Mouse (Mus musculus) stomach, postnatal 0 days (tissue): ENCODE measurements around the gene Atp1a2.

Source experiments
- CTCF ChIP-seq: IDR thresholded peaks from 2 replicates; pipeline ENCODE4 v1.5.1; 2016; ENCODE audit warnings: antibody characterized with exemption, low read depth, mild to moderate bottlenecking, moderate library complexity
- EP300 ChIP-seq: optimal IDR thresholded peaks from 2 replicates; pipeline ENCODE3; 2016; ENCODE audit warnings: antibody characterized with exemption

- TF ChIP-seq CTCF (no peak), EP300 (no peak)
Measured at GRCm38 (mm10) chr1:172302851-172303250, 5.0 kb upstream of the Atp1a2 start.
